Mouse (Mus musculus) heart, adult 9 months (tissue): ENCODE results near the gene Ogdh.
A peak's percentile ranks its signal among the peaks of the same experiment; 100 is the strongest.

Source experiments
- DNase-seq, 2 experiments: peaks; one replicate each; pipeline ENCODE4 v3.0.0; 2022; ENCODE audit warnings: low spot score in 2 of 2

Gene Ogdh

GRCm38 (mm10) chr11:6294632-6295031 lies 3.2 kb downstream of the Ogdh start:
- no peak for DNase-seq

DNA sequence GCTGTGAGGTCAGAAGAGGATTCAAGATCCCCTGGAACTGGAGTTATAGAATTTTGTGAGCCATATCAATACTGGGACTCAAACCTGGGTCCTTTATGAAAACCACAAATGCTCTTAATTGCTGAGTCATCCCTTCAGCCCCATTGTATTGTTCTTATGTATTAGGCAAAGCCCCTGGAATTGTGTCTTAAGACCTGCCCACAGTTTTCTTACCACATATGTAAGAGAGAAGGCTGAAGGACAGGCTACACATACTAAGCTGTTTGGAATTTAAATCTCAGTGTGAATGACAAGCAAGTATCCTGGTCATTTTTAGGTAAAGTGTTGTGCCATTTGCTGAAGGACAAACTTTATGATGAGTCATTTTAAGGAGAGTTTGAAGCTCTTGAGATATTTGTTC lies 4.6 kb downstream of the Ogdh start:
- no peak for DNase-seq

GRCm38 (mm10) chr11:6299435-6299834 lies 8.0 kb downstream of the Ogdh start:
- DNase-seq, result peak in 1 of 2 experiments; percentile 24

DNA sequence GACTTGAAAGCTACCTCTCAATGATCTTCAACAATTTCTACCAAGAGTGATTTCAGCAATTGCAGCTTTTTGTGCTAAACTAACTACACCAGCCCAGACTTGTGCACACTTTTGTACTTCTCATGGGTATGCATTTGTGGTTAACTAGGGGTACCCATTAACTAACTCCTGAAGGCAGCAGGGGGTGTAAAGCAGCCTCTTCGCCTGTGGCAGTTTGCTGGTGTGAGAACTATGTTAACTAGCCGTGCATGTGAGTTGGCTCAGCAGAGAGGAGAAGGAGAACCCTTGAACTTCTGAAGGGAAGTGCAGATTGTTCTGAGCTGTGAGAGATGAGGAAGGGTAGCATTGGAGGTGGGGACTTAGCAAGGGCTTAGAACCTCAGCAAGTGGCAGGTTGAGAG lies 11.4 kb downstream of the Ogdh start:
- no peak for DNase-seq

DNA sequence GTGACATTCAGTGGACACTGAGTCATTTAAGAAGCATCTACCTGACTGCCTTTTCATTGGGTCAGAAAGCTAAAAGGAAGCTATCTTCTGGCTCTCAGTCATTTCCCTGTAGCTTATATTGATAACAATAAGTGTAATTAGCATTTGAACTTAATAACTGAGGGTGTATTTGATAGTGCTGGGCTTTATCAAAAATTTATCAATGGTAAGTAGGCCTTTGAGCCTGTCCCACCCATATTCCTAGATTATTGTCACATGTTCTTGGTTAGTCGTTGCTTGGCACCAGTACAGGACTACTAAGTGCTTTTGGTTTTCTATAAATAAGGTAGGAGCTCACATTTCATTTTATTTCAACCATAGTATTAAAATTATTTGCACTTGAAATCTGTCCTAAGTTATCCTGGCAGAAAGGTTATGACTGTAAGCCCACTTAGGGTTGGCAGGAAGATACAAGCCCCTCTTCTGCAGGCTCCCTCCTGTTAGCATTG lies 14.6 kb downstream of the Ogdh start:
- no peak for DNase-seq

DNA sequence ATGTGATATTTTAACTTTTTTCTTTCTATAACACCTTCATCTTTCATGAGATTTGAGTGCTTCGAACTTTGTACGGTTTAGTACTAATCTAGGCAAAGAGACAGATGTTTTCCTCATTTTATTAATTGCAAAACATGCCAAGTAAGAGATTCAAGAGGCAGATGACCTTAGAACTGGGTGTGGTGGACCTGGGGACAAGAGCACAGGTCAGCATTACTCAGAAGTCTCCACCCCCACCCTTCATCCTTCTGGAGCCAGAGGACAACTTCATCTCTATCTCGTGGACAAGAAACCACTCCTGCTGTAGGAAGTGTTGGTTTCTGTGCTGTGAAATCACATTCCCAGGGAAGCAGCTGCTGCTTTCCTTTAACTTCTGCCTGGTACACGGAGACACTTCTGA lies 16.7 kb downstream of the Ogdh start:
- DNase-seq, result no peak

GRCm38 (mm10) chr11:6313874-6314406 lies 22.5 kb downstream of the Ogdh start:
- DNase-seq, result no peak

DNA sequence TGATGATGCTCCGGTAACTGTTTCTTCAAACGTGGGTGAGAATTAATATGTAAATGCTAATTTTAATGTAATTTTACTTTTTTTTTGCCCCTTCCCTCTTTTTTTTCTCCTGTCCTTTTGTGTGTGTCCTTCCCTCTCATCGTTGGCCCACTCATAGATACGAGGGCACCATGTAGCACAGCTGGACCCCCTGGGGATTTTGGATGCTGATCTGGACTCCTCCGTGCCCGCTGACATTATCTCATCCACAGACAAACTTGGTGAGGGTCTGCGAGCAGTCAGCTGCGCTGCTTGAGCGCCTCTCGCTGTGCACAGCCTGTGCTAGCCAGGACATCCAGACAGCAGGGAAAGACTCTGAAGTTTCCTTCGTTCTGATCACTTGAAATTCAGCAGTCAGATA lies 25.4 kb downstream of the Ogdh start:
- no peak for DNase-seq

DNA sequence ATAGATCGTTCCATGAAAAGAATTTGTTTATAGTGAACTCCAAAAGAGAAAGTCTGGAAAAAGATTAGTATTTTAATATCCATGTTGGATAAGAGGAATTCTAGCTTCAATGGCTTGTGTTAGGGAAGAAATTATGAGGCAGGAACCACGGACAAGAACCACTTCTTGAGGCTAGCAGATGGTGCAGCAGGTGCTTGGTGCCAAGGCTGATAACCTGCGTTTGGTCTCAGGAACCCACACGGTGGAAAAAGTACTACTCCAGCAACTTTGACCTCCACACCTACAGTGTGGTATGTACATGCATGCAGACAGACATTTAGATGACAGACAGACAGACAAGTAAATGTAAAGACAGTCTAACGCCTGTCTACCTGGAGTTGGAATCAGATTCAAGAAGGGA lies 27.1 kb downstream of the Ogdh start:
- no peak for DNase-seq

- no peak for DNase-seq
These were observed 27.9 kb downstream of the Ogdh start for GRCm38 (mm10) chr11:6319374-6319773.

GRCm38 (mm10) chr11:6322086-6322485 lies 30.7 kb downstream of the Ogdh start:
- DNase-seq, result no peak

- no peak for DNase-seq
These were observed 31.9 kb downstream of the Ogdh start for GRCm38 (mm10) chr11:6323348-6323747.

DNA sequence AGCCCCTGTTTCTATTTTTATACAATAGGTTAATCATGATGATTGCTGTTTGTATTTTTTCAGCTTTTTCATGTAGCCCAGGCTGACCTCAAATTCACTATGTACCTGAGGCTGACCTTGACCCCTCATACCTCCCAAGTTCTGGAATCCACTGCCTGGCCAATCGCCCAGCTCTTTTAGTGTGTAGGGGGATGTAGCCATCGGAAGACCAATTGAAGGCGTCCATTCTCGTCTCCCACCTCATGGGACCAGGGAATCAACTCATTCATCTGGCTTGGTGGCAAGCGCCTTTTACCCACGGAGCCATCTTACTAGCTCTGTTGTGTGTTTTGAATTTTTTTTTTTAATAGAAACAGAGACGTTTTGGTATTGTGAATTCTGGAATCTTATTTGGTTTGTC lies 39.8 kb downstream of the Ogdh start:
- no peak for DNase-seq

- DNase-seq, result no peak
These were observed 41.2 kb downstream of the Ogdh start for GRCm38 (mm10) chr11:6332606-6333005.

DNA sequence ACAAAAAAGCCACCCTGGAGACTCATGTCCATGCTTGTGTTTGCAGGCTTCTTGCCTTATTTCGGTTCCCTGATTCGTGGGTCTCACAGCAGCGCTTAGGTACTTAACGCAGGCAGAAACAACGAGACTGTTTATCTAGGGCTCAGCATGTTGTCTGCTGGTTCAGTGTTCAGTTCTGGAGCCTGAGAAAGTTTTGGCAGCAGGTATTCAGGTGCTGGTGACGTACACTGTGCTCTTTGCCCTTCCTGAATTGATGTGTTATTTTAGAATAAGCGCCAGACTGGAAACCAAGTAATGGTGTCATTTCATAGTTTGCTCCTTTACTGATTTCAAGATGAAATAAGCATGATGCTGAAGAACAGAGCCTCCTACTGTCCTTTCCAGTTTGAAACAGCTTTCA lies 42.0 kb downstream of the Ogdh start:
- no peak for DNase-seq

GRCm38 (mm10) chr11:6335321-6335720 lies 43.9 kb downstream of the Ogdh start:
- no peak for DNase-seq

GRCm38 (mm10) chr11:6336689-6337088 lies 45.3 kb downstream of the Ogdh start:
- DNase-seq, result no peak

DNA sequence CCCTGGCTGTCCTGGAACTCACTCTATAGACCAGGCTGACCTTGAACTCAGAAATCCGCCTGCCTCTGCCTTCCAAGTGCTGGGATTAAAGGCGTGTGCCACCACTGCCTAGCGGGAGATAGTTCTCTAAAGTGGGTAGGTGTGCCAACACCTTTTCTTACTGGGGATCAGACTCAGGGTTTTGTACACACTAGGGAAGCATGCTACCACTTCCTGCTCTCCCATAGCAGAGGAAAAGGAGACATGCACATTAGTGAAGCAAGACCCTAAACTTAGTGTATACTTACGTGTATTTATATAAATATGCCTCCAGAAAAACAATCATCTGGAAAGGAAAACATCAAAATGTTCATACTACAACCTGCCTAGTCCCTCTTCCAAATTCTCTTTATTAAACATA lies 54.5 kb downstream of the Ogdh start:
- no peak for DNase-seq

GRCm38 (mm10) chr11:6346966-6347365 lies 55.5 kb downstream of the Ogdh start:
- DNase-seq, result no peak

DNA sequence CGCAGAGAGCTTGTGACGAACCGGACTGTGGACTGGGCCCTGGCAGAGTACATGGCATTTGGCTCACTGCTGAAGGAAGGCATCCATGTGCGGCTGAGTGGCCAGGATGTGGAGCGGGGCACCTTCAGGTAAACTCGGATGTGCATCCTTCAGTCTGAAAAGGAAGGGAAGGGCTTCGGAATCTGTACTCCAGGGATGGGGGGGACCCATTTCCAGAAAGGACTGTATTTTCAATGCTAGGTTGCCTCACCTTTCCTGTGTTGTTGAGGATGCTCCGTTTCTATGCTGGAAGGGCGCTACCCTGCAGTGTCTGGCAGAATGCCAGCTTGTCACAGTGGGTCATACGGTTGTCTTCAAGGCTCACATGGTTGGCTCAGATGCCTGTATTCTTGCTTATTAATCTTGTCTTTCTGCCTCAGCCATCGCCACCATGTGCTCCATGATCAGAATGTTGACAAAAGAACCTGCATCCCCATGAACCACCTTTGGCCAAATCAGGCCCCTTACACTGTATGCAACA lies 57.3 kb downstream of the Ogdh start:
- no peak for DNase-seq

- no peak for DNase-seq
These were observed 58.2 kb downstream of the Ogdh start for GRCm38 (mm10) chr11:6349586-6349985.

GRCm38 (mm10) chr11:6355106-6355505 lies 63.7 kb downstream of the Ogdh start:
- no peak for DNase-seq

DNA sequence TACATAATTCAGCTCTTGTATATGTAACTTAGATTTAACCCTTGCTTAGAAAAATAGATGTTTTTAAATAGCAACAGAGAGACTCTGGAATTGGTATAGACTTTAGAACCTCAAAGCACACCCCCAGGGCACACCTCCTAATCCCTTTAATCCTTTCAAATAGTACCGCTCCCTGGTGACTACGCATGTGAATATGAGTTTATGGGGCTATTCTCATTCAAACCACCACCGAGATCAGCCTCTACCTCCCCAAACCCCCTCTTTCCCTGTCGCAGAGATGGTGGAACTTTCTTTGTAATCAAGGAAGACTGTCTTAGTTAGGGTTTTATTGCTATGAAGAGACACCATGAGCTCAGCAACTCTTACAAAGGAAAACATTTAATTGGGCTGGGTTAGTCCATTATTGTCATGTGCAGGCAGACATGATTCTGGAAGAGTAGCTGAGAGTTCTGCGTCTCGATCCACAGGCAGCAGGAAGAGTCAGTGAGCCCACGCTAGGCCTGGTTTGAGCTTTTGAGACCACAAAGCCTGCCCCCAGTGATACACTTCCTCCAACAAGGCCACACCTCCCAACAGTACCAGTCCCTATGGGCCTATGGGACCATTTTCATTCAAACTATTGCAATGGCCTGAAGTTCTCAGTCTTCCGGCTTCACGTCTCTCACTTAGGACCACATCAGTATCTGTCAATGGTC lies 73.3 kb downstream of the Ogdh start:
- no peak for DNase-seq

DNA sequence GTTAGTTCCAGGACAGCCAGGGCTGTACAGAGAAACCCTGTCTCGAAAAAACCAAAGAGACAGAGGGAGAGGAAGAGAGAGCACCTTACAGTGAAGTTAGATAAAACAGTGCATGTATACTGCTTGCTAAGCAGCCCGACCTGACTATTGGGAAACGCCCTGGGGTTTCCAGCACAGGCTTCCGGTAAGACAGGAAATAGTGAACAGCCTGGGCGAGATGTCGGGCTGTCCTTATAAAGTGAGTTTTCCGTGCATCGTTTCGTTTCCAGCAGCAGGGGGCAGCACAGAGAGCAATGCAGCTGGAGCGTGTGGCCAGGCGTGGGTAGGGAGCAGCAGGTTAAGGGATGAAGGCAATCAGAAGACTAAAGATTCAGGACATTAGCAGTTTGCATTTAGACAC lies 74.5 kb downstream of the Ogdh start:
- peak; percentile 73 to 85 for DNase-seq
